Comparison of ENCODE assay signal across 9 mouse cellular contexts in the genomic region with DNA sequence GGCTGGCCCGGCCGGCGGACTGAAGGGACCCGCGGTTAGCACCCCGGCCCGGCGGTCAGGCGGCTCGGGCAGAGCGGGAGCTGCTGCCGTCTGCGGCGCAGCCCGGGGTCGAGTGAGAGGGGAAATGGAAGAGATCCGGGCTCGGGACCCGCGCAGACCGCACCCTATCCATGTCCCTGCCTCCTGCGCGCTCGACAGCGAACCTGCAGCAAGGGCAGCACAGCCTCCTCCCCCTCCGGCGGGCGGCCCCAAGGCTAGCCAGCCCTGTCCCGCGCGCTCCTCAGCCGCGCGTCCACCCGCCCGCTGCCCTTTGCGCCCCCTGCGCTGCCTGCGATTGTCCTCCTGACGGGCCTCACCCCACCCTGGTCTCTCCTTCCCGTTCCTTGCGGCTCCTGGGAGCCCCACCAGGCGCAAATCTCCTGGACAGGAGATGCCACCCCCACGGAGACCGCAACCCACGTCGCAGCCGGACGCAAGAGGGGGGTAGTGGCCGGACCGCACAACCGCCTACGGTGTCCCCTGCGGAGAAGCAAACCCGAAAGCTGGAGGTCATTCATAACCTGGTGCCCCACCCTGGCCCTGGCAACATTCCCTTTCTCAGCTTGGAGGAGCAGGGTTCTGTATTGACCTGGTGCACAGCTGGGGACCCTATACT. TPM values are rescaled to one million over a fixed set of nuclear protein-coding genes. Genes with fewer than 3 reads are reported as not detected.
DNase-seq lines count a peak whose midpoint lies in the region; ATAC-seq lines count a peak whose summit lies in the region.
"Had no signal": no experiment of that assay in that cellular context is flagged by ENCODE, and none has a peak within 500 bp of the region (broad histone marks: within the 10 kb centered on the region; RNA-seq: fewer than 3 reads in every experiment).

A gene (minus strand): TSS at position 117 of the 655 bp plus-strand sequence.

- ATAC-seq in embryonic facial prominence, embryonic 13.5 days (ENCODE audit: insufficient number of reproducible peaks, insufficient read depth, low FRiP score, low TSS enrichment, low read depth) = no peak
- ATAC-seq in liver, embryonic 16.5 days (ENCODE audit: low read depth) = peak; percentile 88

- H3K4me2 ChIP-seq in embryonic facial prominence, embryonic 13.5 days = peak within 1 kb of the TSS; percentile 69
- peak within 1 kb of the TSS; percentile 45 for H3K4me2 ChIP-seq in liver, embryonic 16.5 days (ENCODE audit: low read depth, low read length)

- peaks cover 36% of the 10 kb centered on the region for H3K4me1 ChIP-seq in embryonic facial prominence, embryonic 13.5 days
- H3K4me1 ChIP-seq in liver, embryonic 16.5 days (ENCODE audit: control insufficient read depth, low read depth, low read length) = no peaks in the 10 kb centered on the region

- peaks cover 97% of the 10 kb centered on the region for H3K27me3 ChIP-seq in embryonic facial prominence, embryonic 13.5 days
- peaks cover 67% of the 10 kb centered on the region for H3K27me3 ChIP-seq in liver, embryonic 16.5 days (ENCODE audit: control insufficient read depth, insufficient read depth, low read depth, low read length)

- no peak within 1 kb of the TSS for H3K27ac ChIP-seq in embryonic facial prominence, embryonic 13.5 days
- peak within 1 kb of the TSS; percentile 34 for H3K27ac ChIP-seq in liver, embryonic 16.5 days (ENCODE audit: low read length)

- peak within 1 kb of the TSS; percentile 43 for H3K4me3 ChIP-seq in embryonic facial prominence, embryonic 13.5 days
- H3K4me3 ChIP-seq in liver, embryonic 16.5 days (ENCODE audit: low read depth, low read length) = peak within 1 kb of the TSS; percentile 56

- no peaks in the 10 kb centered on the region for H3K9me3 ChIP-seq in embryonic facial prominence, embryonic 13.5 days
- H3K9me3 ChIP-seq in liver, embryonic 16.5 days (replicated peaks; ENCODE audit: control insufficient read depth, low read length) = no peaks in the 10 kb centered on the region

- H3K36me3 ChIP-seq in embryonic facial prominence, embryonic 13.5 days = no peaks in the 10 kb centered on the region
- H3K36me3 ChIP-seq in liver, embryonic 16.5 days (ENCODE audit: control insufficient read depth, insufficient read depth) = no peaks in the 10 kb centered on the region

- H3K9ac ChIP-seq in embryonic facial prominence, embryonic 13.5 days = peak within 1 kb of the TSS; percentile 44
- H3K9ac ChIP-seq in liver, embryonic 16.5 days (ENCODE audit: low read depth, low read length) = peak within 1 kb of the TSS; percentile 53

- DNase-seq in adrenal gland, postnatal 36 days = peak; percentile 21 to 29
- DNase-seq in adrenal gland, adult 8-10 months = no peak
- peak; percentile 72 for DNase-seq in kidney, adult 11 months
- DNase-seq in MN1 (ENCODE audit: low spot score) = no peak
- DNase-seq in urinary bladder, postnatal 14 days (ENCODE audit: low spot score) = no peak
- no peak for DNase-seq in spleen, postnatal 10 days (ENCODE audit: low spot score in 2 of 2)

- WGBS in embryonic facial prominence, embryonic 13.5 days = 1% methylated on average over 53 of the region's 55 CpGs
- 3% methylated on average over 45 of the region's 55 CpGs for WGBS in liver, embryonic 16.5 days (ENCODE audit: insufficient replicate concordance)

RNA-seq across cellular contexts. Expression of the gene that starts here (rescaled TPM):
- total RNA-seq in adrenal gland, postnatal 36 days (2021) = not detected
- under 1 TPM in 3 of 4 experiments, not detected in 1; 0.16 to 0.20 (median 0.18) TPM for total RNA-seq in adrenal gland, adult 8-10 months (2022)
- polyA plus RNA-seq in embryonic facial prominence, embryonic 13.5 days (2015; fragmentation: Nextera tagmentation; extraction: Ambion mirVana) = 0.83 and 0.89 TPM in 2 replicates
- polyA plus RNA-seq in liver, embryonic 16.5 days (2015; fragmentation: Nextera tagmentation; extraction: Ambion mirVana) = 2.6 and 4.0 TPM in 2 replicates
- total RNA-seq: common myeloid progenitor, adult 5-6 weeks had no signal

Comparison
In these comparisons a context has a peak if more than half of its experiments do, and no peak if none do; other contexts are left out.
1. Peak in DNase-seq in adrenal gland, postnatal 36 days; RNA of the gene not detected or under 1 TPM.